Mouse (Mus musculus): ENCODE data around the gene Gjc2.
"Not testable (repeated sequence)": the region's sequence is repeated elsewhere in the genome, so short reads cannot be mapped to it uniquely, and the experiment has no call there.

Gjc2 gene

GRCm38 (mm10) chr11:59182864-59183331 is at the start of gene Gjc2:
TSS of gene Gjc2 (minus strand) at chr11:59183213.
- DNase-seq (ENCODE audit: low spot score): no peak

GRCm38 (mm10) chr11:59232797-59233196 is 49.8 kb upstream of the Gjc2 start:
- no peak for DNase-seq (ENCODE audit: low spot score)

GRCm38 (mm10) chr11:59230144-59230760 is 47.2 kb upstream of the Gjc2 start:
- peak; percentile 46 for DNase-seq (ENCODE audit: low spot score)

- peak; percentile 96 for DNase-seq (ENCODE audit: low spot score)
Measured at GRCm38 (mm10) chr11:59228122-59228953, 45.3 kb upstream of the Gjc2 start, which contains the start of gene Arf1. TSS of gene Arf1 (minus strand) at chr11:59228270.

GRCm38 (mm10) chr11:59227604-59228121 is 44.6 kb upstream of the Gjc2 start:
- DNase-seq (ENCODE audit: low spot score): no peak

GRCm38 (mm10) chr11:59226787-59227603 is 44.0 kb upstream of the Gjc2 start:
- no peak for DNase-seq (ENCODE audit: low spot score)

- DNase-seq (ENCODE audit: low spot score): no peak
Measured at GRCm38 (mm10) chr11:59226251-59226650, 43.2 kb upstream of the Gjc2 start.

- no peak for DNase-seq (ENCODE audit: low spot score)
Measured at GRCm38 (mm10) chr11:59225167-59225566, 42.2 kb upstream of the Gjc2 start.

GRCm38 (mm10) chr11:59224470-59224869 is 41.5 kb upstream of the Gjc2 start:
- peak; percentile 23 for DNase-seq (ENCODE audit: low spot score)

GRCm38 (mm10) chr11:59224025-59224424 is 41.0 kb upstream of the Gjc2 start:
- no peak for DNase-seq (ENCODE audit: low spot score)

GRCm38 (mm10) chr11:59222306-59222705 is 39.3 kb upstream of the Gjc2 start:
- DNase-seq (ENCODE audit: low spot score): no peak

GRCm38 (mm10) chr11:59221604-59222003 is 38.6 kb upstream of the Gjc2 start:
- no peak for DNase-seq (ENCODE audit: low spot score)

GRCm38 (mm10) chr11:59219064-59219463 is 36.1 kb upstream of the Gjc2 start:
- DNase-seq (ENCODE audit: low spot score): peak; percentile 48

GRCm38 (mm10) chr11:59218389-59218998 is 35.5 kb upstream of the Gjc2 start:
- DNase-seq (ENCODE audit: low spot score): no peak

GRCm38 (mm10) chr11:59216955-59217354 is 33.9 kb upstream of the Gjc2 start:
- no peak for DNase-seq (ENCODE audit: low spot score)

GRCm38 (mm10) chr11:59212892-59213494 is 30.0 kb upstream of the Gjc2 start:
- no peak for DNase-seq (ENCODE audit: low spot score)

GRCm38 (mm10) chr11:59212320-59212719 is 29.3 kb upstream of the Gjc2 start:
- DNase-seq (ENCODE audit: low spot score): peak; percentile 87

- DNase-seq (ENCODE audit: low spot score): not testable (repeated sequence)
Measured at GRCm38 (mm10) chr11:59211561-59211960, 28.5 kb upstream of the Gjc2 start.

GRCm38 (mm10) chr11:59210020-59210419 is 27.0 kb upstream of the Gjc2 start:
- DNase-seq (ENCODE audit: low spot score): no peak

GRCm38 (mm10) chr11:59209580-59209979 is 26.6 kb upstream of the Gjc2 start:
- DNase-seq (ENCODE audit: low spot score): no peak

GRCm38 (mm10) chr11:59209003-59209441 is 26.0 kb upstream of the Gjc2 start:
- DNase-seq (ENCODE audit: low spot score): peak; percentile 47
